In the genomic region with DNA sequence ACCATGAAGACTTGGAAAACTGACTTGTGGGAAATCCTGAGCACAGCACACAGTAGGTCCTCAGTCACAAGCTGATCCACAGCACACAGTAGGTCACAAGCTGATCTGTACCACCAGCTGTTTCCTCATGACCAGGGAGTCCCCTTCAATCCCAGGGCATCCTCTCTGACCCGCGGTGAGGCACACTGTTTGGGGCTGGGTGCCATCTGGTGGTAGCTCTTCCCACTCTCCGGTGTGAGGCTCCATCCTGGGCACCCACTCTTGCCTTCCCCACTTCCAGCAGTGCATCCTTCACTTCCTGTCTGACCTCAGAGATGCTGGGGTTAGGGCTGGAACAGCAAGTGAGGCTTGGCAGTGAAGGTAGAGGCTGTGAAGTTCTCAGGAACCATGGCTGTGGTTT, we compare ENCODE assay signal across 24 mouse cellular contexts. TPM values are rescaled to one million over a fixed set of nuclear protein-coding genes. Genes with fewer than 3 reads are reported as not detected.
DNase-seq lines count a peak whose midpoint lies in the region; ATAC-seq and TF ChIP-seq lines count a peak whose summit lies in the region.
"Had no signal": no experiment of that assay in that cellular context is flagged by ENCODE, and none has a peak within 500 bp of the region (broad histone marks: within the 10 kb centered on the region; RNA-seq: fewer than 3 reads in every experiment).

No protein-coding gene starts in this region.

- 51% methylated on average over 3 of the region's 3 CpGs for WGBS in hindbrain, postnatal 0 days
- WGBS in hindbrain, embryonic 13.5 days, result 62% methylated on average over 3 of the region's 3 CpGs
- WGBS in lung, adult 2 months, result 35% methylated on average over 3 of the region's 3 CpGs

- H3K27me3 ChIP-seq in hindbrain, postnatal 0 days (ENCODE audit: insufficient read depth, low read length), result no peaks in the 10 kb centered on the region
- H3K27me3 ChIP-seq in hindbrain, embryonic 13.5 days, result 0 out of 2 replicates have a peak, but pooled peaks cover 6% of the 10 kb centered on the region
- H3K27me3 ChIP-seq: forebrain, embryonic 15.5 days; limb, embryonic 13.5 days; neural tube, embryonic 12.5 days had no signal

- H3K9me3 ChIP-seq in hindbrain, postnatal 0 days (ENCODE audit: low read length), result no peaks in the 10 kb centered on the region
- H3K9me3 ChIP-seq in hindbrain, embryonic 13.5 days, result no peaks in the 10 kb centered on the region
- H3K9me3 ChIP-seq: forebrain, embryonic 15.5 days; hindbrain, embryonic 10.5 days; limb, embryonic 13.5 days; neural tube, embryonic 12.5 days had no signal

- H3K4me2 ChIP-seq in hindbrain, postnatal 0 days (ENCODE audit: low read depth, low read length), result no peak overlapping the region
- no peak overlapping the region for H3K4me2 ChIP-seq in hindbrain, embryonic 13.5 days
- H3K4me2 ChIP-seq: forebrain, embryonic 15.5 days; limb, embryonic 13.5 days; neural tube, embryonic 12.5 days had no signal

- TF ChIP-seq POLR2A in lung, adult 2 months (IDR thresholded peaks at IDR 0.05; ENCODE audit: borderline replicate concordance, extremely low read depth, low read depth, low read length), result no peak
- TF ChIP-seq POLR2A in embryonic fibroblast, embryonic 13.5 days (IDR thresholded peaks at IDR 0.05; ENCODE audit: low read depth, low read length), result no peak

- ATAC-seq in hindbrain, postnatal 0 days, result no peak
- ATAC-seq in hindbrain, embryonic 13.5 days (ENCODE audit: low FRiP score), result no peak
- ATAC-seq: forebrain, embryonic 15.5 days; inflammation-experienced regulatory T-cells, adult 6 months had no signal

- DNase-seq in hindbrain, postnatal 0 days (ENCODE audit: low spot score), result no peak
- no peak for DNase-seq in lung, adult 2 months
- DNase-seq in lung, postnatal 4 days, result no peak
- peak; percentile 4 for DNase-seq in NIH3T3 (ENCODE audit: low read depth)
- no peak for DNase-seq in left cerebral cortex, adult 18-20 months (ENCODE audit: low spot score in 2 of 2)
- DNase-seq in adrenal gland, adult 2 months, result no peak
- DNase-seq: adrenal gland, adult 8-10 months; cerebellum, adult 18-20 months; gastrocnemius, adult 2 months; heart, adult 11 months; kidney, postnatal 10 days; lung, postnatal 10 days; right cerebral cortex, postnatal 14 days; thymus, postnatal 25 days had no signal

- H3K9ac ChIP-seq in hindbrain, postnatal 0 days (replicated peaks; ENCODE audit: low read length), result no peak overlapping the region
- H3K9ac ChIP-seq in hindbrain, embryonic 13.5 days, result no peak overlapping the region
- H3K9ac ChIP-seq: forebrain, embryonic 15.5 days; limb, embryonic 13.5 days; neural tube, embryonic 12.5 days had no signal

- peak; percentile 41 for TF ChIP-seq CTCF in hindbrain, postnatal 0 days (IDR thresholded peaks at IDR 0.05; ENCODE audit: low read depth)
- 0 out of 2 replicates have a peak, but pooled peaks have one; percentile 9 for TF ChIP-seq CTCF in lung, adult 2 months (IDR thresholded peaks at IDR 0.05; ENCODE audit: insufficient read depth, low read length)
- peak; percentile 45; the same call in 1 of the 2 replicates for TF ChIP-seq CTCF in embryonic fibroblast, embryonic 13.5 days (IDR thresholded peaks at IDR 0.05; ENCODE audit: borderline replicate concordance, insufficient read depth, low read length)

- no peak overlapping the region for H3K4me3 ChIP-seq in hindbrain, postnatal 0 days (ENCODE audit: low read length)
- no peak overlapping the region for H3K4me3 ChIP-seq in hindbrain, embryonic 13.5 days
- H3K4me3 ChIP-seq in lung, adult 2 months (replicated peaks; ENCODE audit: extremely low read depth, low read depth, low read length), result no peak overlapping the region
- H3K4me3 ChIP-seq in embryonic fibroblast, embryonic 13.5 days (ENCODE audit: insufficient read depth, low read length), result no peak overlapping the region
- H3K4me3 ChIP-seq: forebrain, embryonic 15.5 days; gastrocnemius, adult 2 months; hindbrain, embryonic 10.5 days; limb, embryonic 13.5 days; neural tube, embryonic 12.5 days had no signal

- no peaks in the 10 kb centered on the region for H3K36me3 ChIP-seq in hindbrain, postnatal 0 days (ENCODE audit: insufficient read depth, low read length)
- H3K36me3 ChIP-seq in hindbrain, embryonic 13.5 days, result no peaks in the 10 kb centered on the region
- H3K36me3 ChIP-seq: forebrain, embryonic 15.5 days; hindbrain, embryonic 10.5 days; limb, embryonic 13.5 days; neural tube, embryonic 12.5 days had no signal

- no peak overlapping the region for H3K27ac ChIP-seq in hindbrain, postnatal 0 days
- no peak overlapping the region for H3K27ac ChIP-seq in hindbrain, embryonic 13.5 days
- no peak overlapping the region for H3K27ac ChIP-seq in embryonic fibroblast, embryonic 13.5 days (ENCODE audit: insufficient read depth, low read length)
- H3K27ac ChIP-seq: forebrain, embryonic 15.5 days; gastrocnemius, adult 2 months; limb, embryonic 13.5 days; neural tube, embryonic 12.5 days had no signal

- H3K4me1 ChIP-seq in hindbrain, postnatal 0 days (ENCODE audit: insufficient read depth, low read length), result peaks cover 4% of the 10 kb centered on the region; the same call in 1 of the 2 replicates
- peaks cover 51% of the 10 kb centered on the region for H3K4me1 ChIP-seq in hindbrain, embryonic 13.5 days (replicated peaks)
- no peaks in the 10 kb centered on the region for H3K4me1 ChIP-seq in lung, adult 2 months (ENCODE audit: control insufficient read depth, insufficient read depth, low read length)
- H3K4me1 ChIP-seq in embryonic fibroblast, embryonic 13.5 days (ENCODE audit: control insufficient read depth, insufficient read depth, low read length), result no peaks in the 10 kb centered on the region

RNA-seq across cellular contexts. Expression of gene Gm45623, which starts 19.0 kb away (rescaled TPM):
- 12.4 and 15.1 TPM in 2 replicates for total RNA-seq in hindbrain, postnatal 0 days (2014; rRNA removed)
- 2.2 and 2.4 TPM in 2 replicates for polyA plus RNA-seq in hindbrain, postnatal 0 days (2015; fragmentation: Nextera tagmentation; extraction: Ambion mirVana)
- polyA plus RNA-seq in hindbrain, embryonic 13.5 days (2015; fragmentation: Nextera tagmentation; extraction: Ambion mirVana), result 1.5 and 1.7 TPM in 2 replicates
- 0.07 and 0.12 TPM in 2 replicates for polyA plus RNA-seq in lung, adult 2 months (2012; rRNA removed)
- polyA plus RNA-seq in embryonic fibroblast, embryonic 13.5 days (2011; ENCODE audit: insufficient read length, low read depth, missing spikeins), result not detected in 2 replicates
- 10 to 100 TPM; 12.6 to 13.5 TPM for total RNA-seq in left cerebral cortex, adult 18-20 months (2021)
- not detected for total RNA-seq in adrenal gland, adult 2 months (2021)
- not detected in 2 replicates for polyA plus RNA-seq in adrenal gland, adult 2 months (2012; rRNA removed)
- total RNA-seq: adrenal gland, adult 8-10 months; common myeloid progenitor, adult 5-6 weeks; gastrocnemius, adult 2 months; megakaryocyte-erythroid progenitor cell, adult 5-6 weeks had no signal
- polyA plus RNA-seq: heart, embryonic 14.5 days; hindbrain, embryonic 10.5 days; inflammation-experienced regulatory T-cells, adult 6 months had no signal
